Mouse (Mus musculus): ENCODE measurements around the gene Cmbl. TPM values are rescaled to one million over a fixed set of nuclear protein-coding genes. Genes with fewer than 3 reads are reported as not detected.

Cmbl gene
- total RNA-seq, 2 experiments from 2014 or later: 43.3 to 47.6 TPM

DNA sequence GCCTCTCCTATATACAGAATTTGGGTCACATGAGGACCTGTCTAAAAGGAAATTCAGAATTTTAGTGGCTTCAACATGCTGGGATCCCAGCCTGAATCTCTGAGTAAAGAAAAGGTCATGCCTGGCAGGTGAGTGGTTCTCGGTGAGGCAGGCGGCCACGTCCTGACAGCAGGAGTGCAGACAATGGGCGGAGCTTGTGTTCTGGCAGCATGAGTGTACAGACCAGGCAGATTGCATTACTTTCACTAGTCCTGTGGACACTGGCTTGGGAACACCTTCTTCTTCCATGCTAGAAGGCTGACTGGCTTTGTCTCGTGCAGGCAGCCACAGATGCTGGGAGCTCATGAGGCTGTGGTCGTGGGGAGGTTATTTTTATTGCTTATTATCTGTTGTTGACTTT, 41.6 kb downstream of the Cmbl start:
- intact Hi-C loops (cut with DNase I): no loop called here
- DNase-seq: no peak

DNA sequence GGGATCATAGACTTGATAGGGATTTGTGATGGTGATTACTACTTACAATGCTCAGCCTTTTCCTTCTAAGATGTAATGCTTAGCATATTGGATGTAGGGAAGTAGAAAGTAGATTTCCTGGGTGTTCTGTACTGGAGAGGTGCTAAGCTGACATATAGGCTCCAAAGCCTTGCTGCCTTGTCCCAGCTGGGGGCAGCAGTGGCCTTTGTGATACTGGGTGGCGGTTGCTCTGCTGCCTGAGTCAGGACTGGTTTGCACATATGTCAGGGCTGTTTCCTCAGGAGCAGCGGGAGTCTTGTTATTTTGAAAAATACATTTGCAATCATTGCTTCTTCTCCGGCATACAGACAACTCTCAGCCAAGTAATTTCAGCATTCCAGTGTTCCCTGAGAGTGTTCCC, 45.8 kb downstream of the Cmbl start:
- intact Hi-C loops (cut with DNase I): no loop called here
- no peak for DNase-seq

DNA sequence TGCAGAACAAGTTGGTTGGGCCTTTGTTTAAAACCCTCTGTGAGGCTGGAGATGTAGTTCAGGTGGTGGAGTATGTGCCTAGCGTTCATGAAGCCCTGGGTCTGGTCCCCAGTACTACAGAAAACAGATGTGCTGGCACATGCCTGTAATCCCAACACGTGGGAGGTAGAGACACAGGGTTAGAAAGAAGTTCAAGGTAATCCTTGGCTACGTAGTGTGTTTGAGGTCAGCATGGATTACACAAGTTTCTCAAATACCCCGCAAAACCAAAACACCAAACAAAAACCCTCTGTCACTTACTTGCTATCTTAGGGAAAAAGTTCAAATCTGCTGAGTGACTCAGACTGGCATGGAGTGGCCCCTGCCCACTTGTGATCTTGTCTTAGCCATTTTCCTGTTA, 46.8 kb downstream of the Cmbl start:
- no peak for DNase-seq
- intact Hi-C loops (cut with DNase I): no loop called here

DNA sequence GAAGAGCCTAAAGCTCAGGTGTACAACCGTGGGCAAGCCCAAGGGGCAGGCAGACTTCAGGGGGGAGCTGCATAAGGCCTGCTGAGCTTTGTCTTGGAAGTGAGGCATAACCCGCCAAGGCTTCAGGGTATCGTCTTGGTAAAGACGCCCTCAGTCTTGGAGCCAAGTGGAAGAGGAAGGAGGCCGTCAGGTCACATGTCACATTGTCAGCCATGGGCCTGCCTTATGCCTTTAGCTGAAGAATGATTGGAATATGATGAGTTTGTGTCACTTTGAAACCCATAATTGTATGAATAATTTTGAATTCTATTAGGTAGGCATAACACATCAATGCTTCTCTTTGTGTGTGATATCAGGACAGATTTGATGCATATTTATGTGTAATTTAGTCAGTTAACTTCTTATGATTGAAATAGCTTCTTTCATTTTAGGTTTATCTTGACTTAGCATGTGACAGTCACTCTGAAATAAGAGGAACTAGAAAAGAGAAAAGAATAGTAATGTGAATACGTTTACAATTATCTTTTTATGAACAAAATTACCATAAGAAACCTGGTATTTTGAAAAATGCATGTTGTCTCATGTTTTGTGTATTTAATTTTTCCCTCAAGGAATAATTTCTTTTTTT, 48.8 kb downstream of the Cmbl start:
- no peak for DNase-seq
- intact Hi-C loops (cut with DNase I): no loop called here

DNA sequence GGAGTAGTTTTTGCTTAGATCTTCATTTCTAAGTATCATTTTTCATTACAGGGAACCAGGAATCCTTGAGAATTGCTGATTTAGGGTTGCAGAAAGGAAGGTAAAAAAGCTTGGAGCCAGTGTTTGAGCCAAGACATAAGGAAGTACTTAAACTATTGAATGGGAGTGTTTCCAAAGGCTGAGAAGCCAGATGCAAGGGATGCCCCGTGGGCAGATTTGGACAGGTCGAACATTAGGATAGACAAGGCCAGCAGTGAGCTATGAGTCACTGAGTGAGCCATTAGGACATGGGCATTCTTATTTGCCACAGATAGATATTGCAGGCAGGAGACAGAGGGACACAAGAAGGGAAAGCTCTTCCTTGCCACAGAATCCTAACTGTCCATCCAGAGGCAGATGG, 49.5 kb downstream of the Cmbl start:
- DNase-seq: no peak
- intact Hi-C loops (cut with DNase I): no loop called here

DNA sequence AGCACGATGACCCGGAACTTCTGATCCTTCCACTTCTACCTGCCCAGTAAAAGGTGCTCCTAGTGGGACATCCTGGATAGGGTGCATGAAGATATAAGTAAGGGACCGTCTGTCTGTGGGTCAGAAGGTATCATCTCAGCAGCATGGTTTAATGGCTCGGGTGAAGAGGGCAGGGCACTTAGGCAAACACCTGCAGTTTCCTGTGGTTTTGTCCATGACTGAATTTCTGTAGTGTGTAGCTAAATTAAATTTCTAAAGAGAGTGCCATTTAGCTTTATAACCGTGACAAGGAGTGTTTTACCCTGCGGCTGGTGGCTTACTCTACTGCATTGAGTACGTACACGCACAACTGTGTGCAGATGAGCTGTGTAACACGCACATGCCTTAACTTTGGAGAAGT, 52.1 kb downstream of the Cmbl start:
- intact Hi-C loops (cut with DNase I): no loop called here
- DNase-seq: no peak

DNA sequence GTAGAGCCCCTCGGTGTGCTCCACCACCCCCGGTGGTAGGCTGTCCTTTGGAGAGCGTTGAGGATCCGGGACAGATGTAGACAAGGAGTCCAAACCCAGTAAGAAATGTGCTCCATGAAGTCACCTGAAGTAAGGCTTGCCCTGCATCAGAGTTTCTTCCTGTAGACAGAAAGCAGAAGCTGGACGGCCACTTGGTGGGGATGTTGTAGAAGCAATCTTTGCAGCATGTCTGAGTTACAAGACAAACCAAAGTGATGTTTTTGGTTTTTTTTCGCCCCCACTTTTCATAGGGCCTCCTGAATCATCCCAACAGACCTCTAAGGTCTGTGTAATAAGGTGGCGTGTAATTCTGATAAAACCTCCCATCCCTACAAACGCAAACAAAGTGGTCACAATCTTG, 54.3 kb downstream of the Cmbl start:
- intact Hi-C loops (cut with DNase I): no loop called here
- no peak for DNase-seq

DNA sequence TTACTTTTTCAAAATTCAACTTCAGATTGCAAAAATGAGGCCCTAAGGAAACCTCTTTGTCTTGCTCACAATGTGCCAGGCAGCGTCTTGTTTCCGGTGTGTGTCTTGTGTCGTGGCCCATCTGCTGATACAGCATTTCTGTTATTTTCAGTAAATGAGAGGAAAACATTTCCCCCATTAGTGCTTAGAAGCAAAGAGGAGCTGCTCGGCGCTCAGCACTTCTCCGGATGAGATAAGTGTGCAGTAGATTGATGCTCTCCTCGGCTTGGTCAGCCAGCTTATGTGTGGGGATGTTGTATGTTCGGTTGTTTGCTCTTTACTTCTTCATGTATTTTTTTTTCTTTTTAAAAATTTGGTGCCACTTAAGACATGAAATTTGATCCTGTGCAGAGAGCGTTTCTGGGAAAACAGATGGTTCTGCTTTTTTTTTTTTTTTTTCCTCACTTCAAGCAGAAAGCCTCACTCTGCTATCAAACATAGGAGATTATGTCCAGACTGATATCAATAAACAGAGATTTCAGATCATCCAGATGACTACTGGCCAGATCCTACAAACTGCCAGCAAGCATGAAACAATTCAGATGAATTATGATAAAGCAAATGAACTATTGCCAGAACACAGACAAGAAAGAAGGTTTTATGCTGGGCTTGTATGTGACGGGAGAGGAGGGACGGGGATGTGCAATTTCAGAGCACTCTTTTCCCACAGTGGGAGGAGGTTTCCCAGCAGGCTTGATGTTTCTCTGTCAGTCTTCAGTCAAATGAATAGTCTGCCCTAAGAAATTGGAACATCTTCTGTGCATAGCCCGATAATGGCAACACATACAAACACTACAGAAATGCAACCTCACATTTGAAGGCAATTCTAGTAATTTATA, 62.3 kb downstream of the Cmbl start:
- intact Hi-C loops (cut with DNase I): no loop called here
- no peak for DNase-seq

DNA sequence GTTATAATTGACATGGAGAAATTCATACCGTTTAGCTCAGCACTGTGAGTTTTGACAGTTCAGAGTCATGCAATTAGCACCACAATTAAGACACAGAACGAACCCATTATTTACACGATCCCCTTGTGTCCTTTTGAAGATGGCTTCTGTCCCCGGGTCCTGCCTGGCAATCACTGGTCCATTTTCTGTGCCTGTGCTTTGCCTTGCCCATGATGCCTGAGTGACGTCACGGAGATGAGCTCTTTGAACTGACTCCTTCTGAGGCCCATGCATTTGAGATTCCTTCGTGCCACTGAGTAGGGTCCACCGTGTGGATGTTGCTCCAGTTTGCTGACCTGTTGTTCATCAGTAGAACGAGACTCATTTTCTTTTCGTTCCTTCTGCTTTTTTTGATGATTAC, 63.0 kb downstream of the Cmbl start:
- no peak for DNase-seq
- intact Hi-C loops (cut with DNase I): no loop called here

DNA sequence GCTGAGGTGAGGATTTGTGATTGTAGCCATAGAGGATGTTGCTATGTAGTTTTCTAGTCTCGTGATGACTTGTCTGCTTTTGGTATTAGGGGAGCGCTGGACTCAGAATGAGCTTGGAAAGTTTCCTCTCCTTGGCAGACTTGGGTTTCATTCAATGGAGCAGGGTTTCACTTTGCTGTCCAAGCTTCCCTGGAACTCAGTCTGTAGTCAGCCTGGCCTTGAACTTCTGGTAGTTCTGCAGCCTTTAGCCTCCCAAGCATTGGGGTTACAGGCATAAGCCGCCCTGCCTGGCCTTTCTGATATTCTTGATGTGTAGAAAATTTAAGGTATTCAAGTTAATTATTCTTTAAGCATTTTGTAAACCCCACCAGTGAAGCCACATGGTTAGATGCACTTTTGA, 64.4 kb downstream of the Cmbl start:
- no peak for DNase-seq
- intact Hi-C loops (cut with DNase I): no loop called here

DNA sequence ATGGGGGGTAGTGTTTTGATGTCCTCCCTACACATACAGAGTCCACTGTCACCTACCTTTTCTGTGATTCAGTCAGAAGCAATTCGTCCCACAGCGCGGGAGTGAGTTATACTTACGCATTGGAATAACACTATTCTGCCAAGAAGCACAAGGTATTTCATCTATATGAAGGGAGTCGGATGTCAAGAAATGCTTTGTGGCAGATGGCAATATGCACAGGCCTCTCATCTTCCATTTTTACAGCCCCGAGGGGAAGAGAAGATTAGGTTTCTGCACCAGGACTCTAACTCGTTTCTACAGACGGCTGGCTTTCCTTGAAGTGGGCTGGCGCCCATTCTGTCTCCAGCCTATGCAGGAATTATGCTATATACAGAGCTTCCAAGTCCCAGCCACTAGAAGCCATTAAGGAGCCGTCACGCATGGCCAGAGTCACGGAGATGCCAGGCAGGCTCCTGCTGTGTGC, 66.2 kb downstream of the Cmbl start:
- DNase-seq: no peak
- intact Hi-C loops (cut with DNase I): no loop called here

DNA sequence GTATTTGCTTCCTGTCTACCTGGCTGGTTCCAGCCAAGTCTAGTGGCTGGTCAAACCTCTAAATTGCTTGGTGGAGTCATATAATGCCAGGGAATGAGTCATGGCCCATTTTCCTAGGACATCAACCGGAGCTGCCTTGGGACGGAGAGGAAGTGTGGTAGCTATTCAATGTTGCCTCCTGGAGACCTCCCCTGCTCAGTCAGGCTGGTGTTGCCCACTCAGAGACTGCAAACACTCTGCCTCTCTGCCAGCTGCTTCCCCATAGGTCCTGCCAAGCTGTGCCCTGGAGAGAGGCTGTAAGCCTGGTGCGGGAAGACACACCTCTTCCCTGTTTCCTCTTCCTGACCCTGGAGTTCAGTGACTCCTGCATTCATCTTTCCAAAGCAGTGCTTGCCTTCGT, 67.3 kb downstream of the Cmbl start:
- intact Hi-C loops (cut with DNase I): no loop called here

DNA sequence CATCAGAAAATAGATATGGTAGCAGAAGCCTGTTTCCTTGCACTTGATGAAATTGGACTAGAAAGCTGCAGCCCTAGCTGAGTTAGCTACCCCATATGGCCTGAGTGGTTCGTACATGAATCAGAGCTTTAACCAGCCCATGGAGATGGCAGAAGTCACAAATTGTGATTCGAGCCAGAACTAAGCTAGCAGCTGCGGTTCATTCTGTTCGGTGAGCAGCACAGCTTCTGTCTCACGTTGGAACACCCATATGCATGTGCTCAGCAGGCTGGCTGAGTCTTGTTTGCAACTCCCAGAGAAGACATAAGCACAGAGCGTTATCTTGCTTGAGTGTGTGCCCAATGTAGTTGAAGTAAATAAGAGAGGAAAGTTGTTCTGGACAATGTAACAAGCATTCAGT, 69.4 kb downstream of the Cmbl start:
- DNase-seq: no peak
- intact Hi-C loops (cut with DNase I): no loop called here

More for the DNA sequence above, 67.3 kb downstream of the Cmbl start:
- no peak for DNase-seq

DNA sequence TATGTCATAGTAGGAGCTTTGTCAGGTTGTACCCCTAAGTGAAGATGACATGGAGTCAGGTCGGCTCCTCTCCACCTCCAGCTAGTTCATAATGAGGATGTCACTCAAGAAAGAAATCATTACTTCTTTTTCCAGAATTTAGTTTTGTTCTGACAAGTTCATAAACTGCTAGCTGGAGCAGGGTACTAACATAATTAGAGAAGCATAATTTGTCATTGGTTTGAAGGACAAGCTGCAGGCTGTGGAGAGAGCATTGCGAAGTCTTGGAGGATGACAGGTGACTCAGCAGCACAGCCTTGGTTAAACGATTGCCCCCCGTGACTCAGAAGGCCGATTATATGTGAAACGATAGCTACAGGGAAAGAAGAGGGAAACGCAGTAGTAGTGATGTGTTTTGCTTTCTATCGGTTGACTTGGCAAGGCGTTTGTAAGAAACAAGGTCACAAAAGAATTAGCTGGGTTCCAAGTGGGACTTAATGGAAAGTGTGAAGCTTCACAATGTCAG, 71.0 kb downstream of the Cmbl start:
- DNase-seq: no peak
- intact Hi-C loops (cut with DNase I): no loop called here

Other genes with a start within 250 kb of the Cmbl start
- 10 to 100 TPM in 1 of 2 experiments, 1 to 10 TPM in 1; 9.9 to 14.5 TPM for gene Ankrd33b, start 197.7 kb upstream of the Cmbl start, total RNA-seq (2021)
- gene Ropn1l, start 111.7 kb upstream of the Cmbl start, total RNA-seq (2021): under 1 TPM in 1 of 2 experiments, not detected in 1; 0.27 TPM
- 100 to 1,000 TPM in 1 of 2 experiments, 10 to 100 TPM in 1; 99.7 to 116 TPM for gene March6, start 34.3 kb upstream of the Cmbl start, total RNA-seq (2021)
- 100 to 1,000 TPM; 122 to 124 TPM for gene Cct5, start 36.4 kb downstream of the Cmbl start, total RNA-seq (2021)
- 10 to 100 TPM; 11.4 to 12.0 TPM for gene Fam173b, start 36.5 kb downstream of the Cmbl start, total RNA-seq (2021)

Measured in gastrocnemius, postnatal 36 days (tissue).